Mouse (Mus musculus): Measurements from ENCODE around the gene Spag7.
A peak's percentile ranks its signal among the peaks of the same experiment; 100 is the strongest.

Spag7 gene

DNA sequence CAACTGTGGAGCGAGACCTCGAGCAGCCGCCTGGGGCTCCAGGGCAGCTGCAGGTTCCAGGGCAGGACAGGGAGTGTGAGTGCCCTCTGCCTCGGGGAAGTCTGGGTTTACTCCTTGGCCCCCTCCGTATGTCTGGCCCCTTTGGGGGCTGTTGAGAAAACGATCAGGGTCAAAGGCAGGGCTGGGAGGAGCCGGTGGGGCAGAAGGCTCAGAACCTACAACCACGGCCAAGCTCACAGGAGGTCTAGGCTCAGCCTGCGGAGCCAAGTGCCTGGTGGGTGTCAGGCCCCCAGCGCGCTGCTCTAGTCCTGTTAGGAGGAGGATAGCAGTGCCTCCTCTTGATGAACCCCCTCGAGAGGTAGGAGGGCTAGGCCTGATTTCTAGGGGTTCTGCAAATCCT, 12.0 kb upstream of the Spag7 start:
- DNase-seq (ENCODE audit: low read depth) = no peak

DNA sequence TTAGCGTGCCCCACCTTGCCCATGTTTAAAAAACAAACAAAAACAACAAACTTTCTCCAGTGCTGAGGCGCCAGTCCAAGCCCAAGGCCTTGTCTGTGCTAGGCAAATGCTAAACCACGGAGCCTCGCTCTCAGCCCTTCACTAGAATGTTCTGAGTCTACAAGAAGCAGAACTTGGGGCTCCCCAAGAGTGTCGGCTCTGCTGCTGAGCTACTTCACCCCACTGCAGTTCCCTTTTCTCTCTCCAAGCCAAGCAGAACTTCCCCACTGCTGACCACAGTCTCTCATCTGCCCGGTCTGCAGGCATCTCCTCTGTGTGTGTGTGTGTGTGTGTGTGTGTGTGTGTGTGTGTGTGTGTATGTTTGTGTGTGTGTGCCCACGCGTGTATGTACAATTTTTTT, 10.7 kb upstream of the Spag7 start:
- DNase-seq (ENCODE audit: low read depth) = peak; percentile 36

DNA sequence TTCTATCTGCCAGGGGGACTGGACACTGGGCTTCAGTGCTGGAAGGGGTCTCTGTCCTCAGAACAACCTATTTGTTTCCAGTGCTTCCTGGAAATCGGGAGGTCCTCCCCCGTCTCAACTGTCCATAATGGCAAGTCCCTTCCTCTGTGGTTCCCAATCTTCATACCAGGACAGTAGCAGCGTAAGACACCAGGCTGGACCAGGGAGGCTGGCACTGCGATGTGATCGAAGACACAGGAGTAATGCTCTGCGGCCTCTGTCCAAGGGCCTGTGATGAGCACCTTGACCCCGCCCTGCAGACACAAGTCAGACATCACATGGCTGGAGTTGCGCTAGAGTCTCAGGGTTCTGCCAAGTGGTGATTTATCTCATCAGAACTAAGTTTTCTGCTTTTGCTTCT, 10.1 kb upstream of the Spag7 start:
- no peak for DNase-seq (ENCODE audit: low read depth)

GRCm38 (mm10) chr11:70678576-70678975, 9.4 kb upstream of the Spag7 start:
- no peak for DNase-seq (ENCODE audit: low read depth)

DNA sequence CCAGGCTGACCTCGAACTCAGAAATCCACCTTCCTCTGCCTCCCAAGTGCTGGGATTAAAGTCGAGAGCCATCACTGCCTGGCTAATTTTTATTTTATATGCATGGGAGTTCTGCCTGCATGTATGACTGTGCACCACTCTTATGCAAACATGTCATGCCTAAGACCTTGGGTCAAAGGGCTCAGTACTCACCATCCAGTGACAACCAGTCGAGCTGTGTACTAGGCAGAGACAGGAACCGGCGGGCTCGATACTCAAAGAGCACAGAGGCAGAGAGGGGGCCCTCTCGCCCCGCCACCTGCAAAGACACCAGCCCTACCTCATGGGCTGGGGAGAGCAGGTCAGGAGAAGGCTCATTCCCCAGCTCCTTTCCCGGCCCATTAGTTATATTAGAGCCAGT, 8.9 kb upstream of the Spag7 start:
- DNase-seq (ENCODE audit: low read depth) = no peak

GRCm38 (mm10) chr11:70674501-70674900, 5.3 kb upstream of the Spag7 start:
- no peak for DNase-seq (ENCODE audit: low read depth)

DNA sequence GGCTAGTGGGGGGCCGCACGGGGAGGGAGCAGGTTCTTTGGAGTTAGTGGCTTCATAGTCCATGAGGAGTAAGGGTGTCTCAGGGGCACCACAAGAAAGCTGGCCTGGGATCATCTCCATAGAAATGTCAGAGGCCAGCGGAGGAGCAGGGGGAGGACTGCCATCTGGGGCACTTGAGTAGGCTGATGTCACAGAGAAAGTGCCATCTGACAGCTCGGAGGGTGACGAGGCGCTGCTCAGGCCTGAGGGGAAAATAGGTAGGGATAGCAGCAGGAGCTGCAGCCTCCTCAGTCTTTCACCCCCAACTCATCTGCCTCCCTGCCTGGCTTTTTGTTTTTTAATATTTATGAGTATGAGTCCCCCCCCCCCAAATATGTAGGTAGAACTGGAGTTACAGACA, 4.8 kb upstream of the Spag7 start:
- DNase-seq (ENCODE audit: low read depth) = no peak

- DNase-seq (ENCODE audit: low read depth) = no peak
These were observed 2.3 kb upstream of the Spag7 start for GRCm38 (mm10) chr11:70671333-70672047.

DNA sequence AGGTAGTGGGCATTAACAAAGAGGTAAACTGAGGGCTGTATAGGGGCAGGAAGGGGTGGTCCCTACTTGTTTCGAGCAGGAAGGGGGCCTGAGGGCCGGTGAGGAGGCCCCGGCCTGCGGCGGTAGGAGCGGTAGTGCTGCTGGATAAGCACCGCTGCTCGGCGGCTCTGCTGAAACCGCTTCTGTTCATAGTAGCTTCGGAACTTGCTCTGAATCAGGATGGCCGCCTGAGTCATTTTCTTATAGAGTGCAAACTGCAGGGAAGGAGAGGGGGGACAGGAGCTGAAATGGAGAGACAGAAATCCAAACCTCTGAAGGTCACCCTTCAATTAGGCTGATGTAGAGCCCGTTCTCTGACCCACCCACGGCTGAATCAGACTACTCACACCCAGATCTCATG, 1.3 kb upstream of the Spag7 start:
- no peak for DNase-seq (ENCODE audit: low read depth)

DNA sequence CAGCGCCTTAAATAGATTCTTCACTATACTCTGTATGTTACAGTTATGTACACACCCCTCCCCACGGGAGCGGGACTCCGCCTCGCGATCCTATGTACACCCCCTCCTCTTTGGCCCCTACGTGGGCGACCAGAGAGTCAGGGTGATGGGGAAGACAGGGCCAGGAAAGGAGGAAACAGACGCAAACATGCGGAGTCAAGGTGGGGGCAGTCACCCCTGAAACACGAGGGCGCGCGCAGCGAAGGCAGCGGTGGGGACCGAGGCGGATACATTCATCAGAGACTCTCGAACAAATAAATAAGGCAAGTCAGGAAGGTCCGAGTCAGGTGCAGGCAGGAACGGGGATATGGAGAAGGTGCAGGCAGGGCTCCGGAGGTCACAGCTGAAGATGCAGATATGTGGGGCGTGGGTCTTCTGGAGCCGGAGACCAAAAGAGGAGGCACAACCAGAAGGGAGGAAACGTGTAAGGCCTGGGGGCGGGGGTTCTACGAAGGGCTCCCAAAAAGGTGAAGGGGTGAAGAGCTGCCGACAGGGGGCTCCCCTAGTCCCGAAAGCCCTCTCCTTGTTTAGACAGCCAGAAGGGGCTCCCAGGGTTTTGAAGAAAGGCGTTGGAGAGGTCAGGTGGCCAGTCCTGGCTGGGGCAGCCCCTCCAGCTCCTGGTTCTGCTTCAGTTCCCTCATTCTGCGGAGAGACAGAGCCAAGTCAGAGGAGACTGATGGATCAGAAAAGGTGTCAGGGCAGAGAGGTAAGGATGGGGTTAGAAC, 548 bp upstream of the Spag7 start:
- DNase-seq (ENCODE audit: low read depth) = no peak

DNA sequence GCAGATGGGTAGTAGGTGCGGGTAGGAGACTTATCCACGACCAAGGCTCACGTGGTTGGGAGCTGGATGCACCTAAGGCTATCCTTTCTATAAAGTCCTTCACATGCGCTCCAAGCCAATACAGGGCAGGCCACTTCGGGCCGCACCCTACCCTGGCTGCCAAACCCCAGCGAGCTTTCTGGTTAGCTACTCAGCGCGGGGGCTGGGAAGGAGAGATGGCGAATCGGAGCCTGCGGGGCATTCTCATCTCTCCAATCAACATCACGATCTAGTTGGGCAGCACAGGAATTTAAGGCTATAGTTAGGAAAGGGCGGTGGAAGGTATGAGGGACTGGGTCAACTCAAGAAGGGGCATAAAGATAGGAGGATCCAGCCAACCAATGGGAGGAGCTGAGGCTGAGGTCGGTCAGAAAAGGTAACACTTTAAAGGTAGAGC, 863 bp downstream of the Spag7 start:
- DNase-seq (ENCODE audit: low read depth) = no peak

DNA sequence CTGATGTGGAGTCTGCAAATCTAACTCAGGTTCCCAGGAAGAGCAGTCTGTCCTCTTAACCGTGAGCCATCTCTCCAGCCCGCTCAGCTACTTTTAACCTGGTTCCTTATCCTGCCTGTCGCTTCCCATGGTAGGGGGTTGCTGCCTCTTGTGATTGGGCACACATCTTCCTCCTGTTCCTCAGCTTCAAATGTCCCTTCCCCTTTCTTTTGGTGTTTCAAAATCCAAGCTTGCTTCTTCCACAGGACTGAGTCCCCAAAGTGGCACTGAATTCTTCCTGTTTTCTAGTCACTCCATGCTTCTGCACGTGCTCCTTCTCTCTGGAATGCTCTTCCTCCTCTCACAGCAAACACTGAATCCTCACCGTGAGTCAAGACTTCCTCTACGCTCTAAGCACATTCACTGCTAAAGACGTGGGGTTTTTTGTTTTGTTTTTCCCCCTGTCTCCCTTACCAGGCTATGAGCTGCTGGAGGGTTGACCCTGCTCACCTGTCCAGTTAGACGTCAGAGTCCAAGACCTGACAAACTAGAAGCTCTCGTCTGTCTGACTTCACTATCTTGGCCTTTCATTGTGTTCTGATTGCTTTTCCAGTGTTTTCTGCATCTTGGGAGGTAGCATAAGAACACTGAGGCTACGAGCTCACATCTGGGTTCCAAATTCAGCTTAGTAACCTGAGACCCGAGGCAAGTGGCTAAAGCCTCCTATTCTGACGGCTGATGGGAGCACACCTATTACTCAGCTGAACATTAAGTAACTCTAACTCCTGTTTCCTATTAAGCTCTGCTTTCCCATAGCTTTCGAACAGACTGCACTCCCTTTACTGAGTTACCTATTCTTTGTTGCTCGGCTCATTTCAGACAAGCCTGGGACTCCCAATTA, 1.7 kb downstream of the Spag7 start:
- DNase-seq (ENCODE audit: low read depth) = no peak

DNA sequence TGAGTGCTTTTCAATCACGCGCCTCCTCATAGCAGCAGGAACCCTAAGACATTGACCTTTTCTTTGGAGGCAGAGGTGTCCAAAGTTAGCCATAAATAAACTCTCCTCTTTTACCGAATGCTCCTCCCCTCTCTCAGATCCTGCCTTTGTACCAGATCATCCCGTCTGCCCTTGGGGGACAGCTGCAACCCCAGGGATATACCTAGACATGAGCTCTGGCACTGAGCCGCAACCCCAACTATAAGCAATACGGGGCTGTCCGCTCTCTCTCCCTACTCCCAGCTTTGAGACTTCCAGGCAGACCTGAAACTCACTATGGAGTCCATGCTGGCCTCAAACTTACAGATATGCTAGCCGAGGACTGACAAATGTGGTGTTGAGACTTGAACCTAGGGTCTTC, 2.5 kb downstream of the Spag7 start:
- DNase-seq (ENCODE audit: low read depth) = no peak

DNA sequence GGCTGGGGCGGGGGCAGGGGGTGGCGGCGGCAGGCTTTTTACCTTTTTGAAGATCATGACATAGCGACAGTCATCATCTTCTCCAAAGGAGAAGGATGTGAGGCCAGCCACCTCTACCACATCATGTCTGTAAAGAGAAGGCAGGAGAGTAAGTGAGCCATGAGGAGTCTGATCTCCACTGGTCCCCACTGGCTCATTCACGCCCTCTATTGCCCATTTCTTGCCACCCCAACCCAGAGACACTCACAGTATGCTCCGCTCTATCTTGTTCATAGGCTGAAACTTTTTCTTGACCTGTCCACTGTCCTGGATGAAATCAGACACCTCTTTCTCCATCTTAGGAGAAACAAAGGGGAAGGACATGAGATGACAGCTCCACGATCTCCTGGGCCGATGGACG, 4.5 kb downstream of the Spag7 start:
- DNase-seq (ENCODE audit: low read depth) = no peak

- no peak for DNase-seq (ENCODE audit: low read depth)
These were observed 5.3 kb downstream of the Spag7 start for GRCm38 (mm10) chr11:70663957-70664356.

DNA sequence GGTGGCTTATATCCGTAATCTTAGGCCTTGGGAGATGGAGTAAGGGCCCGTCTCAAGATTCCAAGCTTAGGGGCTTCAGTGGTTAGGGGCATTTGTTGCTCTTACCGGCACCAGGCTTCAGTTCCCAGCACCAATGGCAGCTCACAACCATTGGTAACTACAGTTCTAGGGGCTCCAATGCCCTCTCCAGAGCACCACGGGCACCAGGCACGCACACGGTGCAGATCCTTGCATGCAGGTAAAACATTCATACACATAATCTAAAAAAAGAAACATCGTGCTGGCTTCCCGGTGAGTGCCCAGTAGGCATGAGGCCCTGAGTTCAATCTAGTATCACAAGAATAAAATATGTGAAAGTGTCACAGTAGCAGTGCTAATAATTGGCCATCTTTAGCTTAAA, 6.1 kb downstream of the Spag7 start:
- no peak for DNase-seq (ENCODE audit: low read depth)

DNA sequence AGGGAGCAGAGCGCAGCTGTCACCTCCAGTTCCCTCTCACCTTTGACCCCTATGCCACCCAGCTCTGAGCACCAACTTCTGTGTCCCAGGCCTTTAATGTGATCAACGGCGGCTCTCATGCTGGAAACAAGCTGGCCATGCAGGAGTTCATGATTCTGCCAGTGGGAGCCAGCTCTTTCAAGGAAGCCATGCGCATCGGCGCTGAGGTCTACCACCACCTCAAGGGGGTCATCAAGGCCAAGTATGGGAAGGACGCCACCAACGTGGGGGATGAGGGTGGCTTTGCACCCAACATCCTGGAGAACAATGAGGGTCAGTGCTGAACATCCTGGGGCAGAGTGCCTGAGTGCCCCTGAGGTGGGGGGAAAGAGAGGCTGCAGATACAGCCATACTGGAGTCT, 8.6 kb downstream of the Spag7 start:
- no peak for DNase-seq (ENCODE audit: low read depth)

GRCm38 (mm10) chr11:70658942-70659341, 10.3 kb downstream of the Spag7 start:
- DNase-seq (ENCODE audit: low read depth) = no peak

- no peak for DNase-seq (ENCODE audit: low read depth)
These were observed 10.7 kb downstream of the Spag7 start for GRCm38 (mm10) chr11:70658521-70658920.

GRCm38 (mm10) chr11:70657991-70658390, 11.2 kb downstream of the Spag7 start:
- no peak for DNase-seq (ENCODE audit: low read depth)

- DNase-seq (ENCODE audit: low read depth) = no peak
These were observed 11.6 kb downstream of the Spag7 start for GRCm38 (mm10) chr11:70657573-70657972.

- no peak for DNase-seq (ENCODE audit: low read depth)
These were observed 12.3 kb downstream of the Spag7 start, which contains the start of gene Eno3 for GRCm38 (mm10) chr11:70656964-70657363. Gene Eno3, plus strand, starts transcription at chr11:70657202.

DNA sequence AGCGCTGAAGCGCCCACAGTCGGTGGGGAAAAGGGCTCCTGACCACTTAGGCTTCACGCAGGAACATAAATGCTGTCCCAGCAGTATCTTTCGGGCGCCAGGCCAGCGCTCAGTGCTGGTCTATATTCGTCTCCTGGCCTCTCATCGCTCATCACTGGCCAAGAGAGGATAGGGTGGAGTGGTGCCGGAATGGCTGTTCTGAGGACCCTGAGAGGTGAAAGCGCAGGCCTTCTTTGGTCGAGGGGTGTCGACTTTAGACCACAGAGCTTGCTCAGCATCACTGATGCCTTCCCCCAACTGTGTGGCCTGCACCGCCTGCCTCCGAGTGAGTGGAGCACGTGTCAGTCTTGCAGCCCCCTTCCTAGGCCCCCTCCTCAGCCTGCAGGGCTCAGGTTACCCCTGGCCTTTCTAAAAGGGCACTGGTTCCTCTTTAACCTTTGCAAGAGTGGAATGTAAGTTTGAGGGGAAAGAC, 12.7 kb downstream of the Spag7 start:
- DNase-seq (ENCODE audit: low read depth) = no peak
